Mouse (Mus musculus): Measurements from ENCODE around the gene Odf2.

- TF ChIP-seq CTCF (IDR thresholded peaks at IDR 0.05) (no peak), EP300 (IDR thresholded peaks at IDR 0.05) (no peak)
Observed at GRCm38 (mm10) chr2:29898081-29898480, 9.1 kb downstream of the Odf2 start.
